Mouse (Mus musculus) intestine, embryonic 14.5 days (tissue): ENCODE data around the gene Slc7a11. TPM values are rescaled to one million over a fixed set of nuclear protein-coding genes. Genes with fewer than 3 reads are reported as not detected.
A peak's percentile ranks its signal among the peaks of the same experiment; 100 is the strongest.

Experiments
- ATAC-seq: fragments of 200-750 bp; cut with Nextera tagmentation; replicated peaks from 2 replicates; pipeline ENCODE4 v1.8.0; 2017; ENCODE audit warnings: low read depth, moderate number of reproducible peaks, moderate TSS enrichment, moderate library complexity; ENCODE audit not compliant: low FRiP score, low TSS enrichment
- DNase-seq: peaks from one replicate; pipeline ENCODE4 v3.0.0-alpha.2; 2018; ENCODE audit warnings: low spot score
- H3K27ac ChIP-seq: fragments of 300-500 bp; sonication (generic); 2 replicates; pipeline ENCODE4 v1.5.1; 2014; ENCODE audit warnings: low read depth, mild to moderate bottlenecking, control low read depth
- H3K27me3 ChIP-seq: fragments of 300-500 bp; sonication (generic); replicated peaks from 2 replicates; pipeline ENCODE4 v1.6.1; 2014; ENCODE audit warnings: low read length, control low read depth; ENCODE audit not compliant: control insufficient read depth, insufficient read depth
- H3K36me3 ChIP-seq: fragments of 300-500 bp; sonication (generic); 2 replicates; pipeline ENCODE4 v1.6.1; 2014; ENCODE audit warnings: low read length, control low read depth; ENCODE audit not compliant: control insufficient read depth, insufficient read depth
- H3K4me1 ChIP-seq: fragments of 300-500 bp; sonication (generic); replicated peaks from 2 replicates; pipeline ENCODE4 v1.6.1; 2014; ENCODE audit warnings: low read length, control low read depth, mixed read lengths; ENCODE audit not compliant: control insufficient read depth, insufficient read depth
- H3K4me2 ChIP-seq: fragments of 300-500 bp; sonication (generic); 2 replicates; pipeline ENCODE4 v1.6.1; 2014; ENCODE audit warnings: low read length
- H3K4me3 ChIP-seq: fragments of 300-500 bp; sonication (generic); 2 replicates; pipeline ENCODE4 v1.5.1; 2014; ENCODE audit warnings: low read depth, low read length, control low read depth, mixed read lengths
- H3K9ac ChIP-seq: fragments of 300-500 bp; sonication (generic); 2 replicates; pipeline ENCODE4 v1.6.1; 2014; ENCODE audit warnings: mild to moderate bottlenecking, low read length
- H3K9me3 ChIP-seq: fragments of 300-500 bp; sonication (generic); 2 replicates; pipeline ENCODE4 v1.6.1; 2016; ENCODE audit warnings: low read length, control low read depth; ENCODE audit not compliant: control insufficient read depth
- WGBS: fragments of 180-500 bp; shearing (Covaris S2); extraction: QIAGEN DNeasy Blood & Tissue Kit; methylation state at CpG from one replicate; pipeline ENCODE4 v1.1.7; 2014; 5-methylcytosine and 5-hydroxymethylcytosine counted together
- polyA plus RNA-seq: library from polyadenylated mRNA; unstranded; fragments of >200 nt; fragmentation: Nextera tagmentation; extraction: Ambion mirVana; gene quantifications from 2 replicates; pipeline ENCODE4 v1.2.1, GENCODE M21; 2014

Slc7a11 gene
- polyA plus RNA-seq, 1 experiment from 2014 or later = 0.24 TPM

DNA sequence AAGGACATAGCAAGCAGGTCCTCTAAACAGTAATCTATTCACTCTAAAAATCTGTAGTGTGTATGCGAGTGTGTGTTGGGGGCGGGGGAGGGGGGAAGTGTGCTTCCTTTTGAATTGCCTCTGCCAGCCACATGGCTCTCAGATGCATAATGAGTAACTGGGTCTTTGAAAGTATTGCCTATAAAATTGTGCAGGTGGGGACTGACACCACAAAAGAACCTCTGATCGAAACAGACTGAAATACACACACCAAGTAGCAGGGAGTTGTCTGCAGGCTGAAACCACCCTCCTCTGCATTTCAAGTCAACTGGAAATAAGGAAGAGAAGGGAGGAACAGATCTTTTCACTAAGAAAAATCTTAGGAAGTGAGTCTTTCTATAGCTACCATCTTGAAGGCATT is 76.2 kb downstream of the Slc7a11 start:
- ATAC-seq = no peak
- 71% methylated on average over 3 of the region's 3 CpGs for WGBS
- H3K4me3 ChIP-seq = no peak overlapping the region
- no peak overlapping the region for H3K27ac ChIP-seq
- H3K9ac ChIP-seq = no peak overlapping the region
- no peaks in the 10 kb centered on the region for H3K27me3 ChIP-seq
- no peak for DNase-seq
- no peaks in the 10 kb centered on the region for H3K9me3 ChIP-seq
- H3K36me3 ChIP-seq = no peaks in the 10 kb centered on the region
- no peak overlapping the region for H3K4me2 ChIP-seq
- H3K4me1 ChIP-seq = no peaks in the 10 kb centered on the region

- H3K4me2 ChIP-seq = no peak overlapping the region
- 82% methylated on average over 3 of the region's 3 CpGs for WGBS
- no peaks in the 10 kb centered on the region for H3K27me3 ChIP-seq
- H3K4me1 ChIP-seq = no peaks in the 10 kb centered on the region
- ATAC-seq (no peak), DNase-seq (no peak)
- H3K36me3 ChIP-seq = no peaks in the 10 kb centered on the region
- no peak overlapping the region for H3K4me3 ChIP-seq
- H3K27ac ChIP-seq = no peak overlapping the region
- no peaks in the 10 kb centered on the region for H3K9me3 ChIP-seq
- H3K9ac ChIP-seq = no peak overlapping the region
Observed at GRCm38 (mm10) chr3:50363659-50364058, 79.8 kb downstream of the Slc7a11 start.

GRCm38 (mm10) chr3:50347081-50347480 is 96.3 kb downstream of the Slc7a11 start:
- Histone ChIP-seq H3K4me2 (no peak overlapping the region), H3K27ac (no peak overlapping the region), H3K9ac (no peak overlapping the region), H3K36me3 (no peaks in the 10 kb centered on the region), H3K27me3 (no peaks in the 10 kb centered on the region), H3K4me1 (peaks cover 6% of the 10 kb centered on the region; the same call in 1 of the 2 replicates), H3K9me3 (no peaks in the 10 kb centered on the region), H3K4me3 (no peak overlapping the region)
- no peak for DNase-seq
- WGBS = 47% methylated on average over 1 of the region's 1 CpGs
- ATAC-seq = no peak

GRCm38 (mm10) chr3:50344411-50344810 is 99.0 kb downstream of the Slc7a11 start:
- ATAC-seq = no peak
- H3K27ac ChIP-seq = no peak overlapping the region; the same call in 1 of the 2 replicates
- DNase-seq = peak; percentile 63

DNA sequence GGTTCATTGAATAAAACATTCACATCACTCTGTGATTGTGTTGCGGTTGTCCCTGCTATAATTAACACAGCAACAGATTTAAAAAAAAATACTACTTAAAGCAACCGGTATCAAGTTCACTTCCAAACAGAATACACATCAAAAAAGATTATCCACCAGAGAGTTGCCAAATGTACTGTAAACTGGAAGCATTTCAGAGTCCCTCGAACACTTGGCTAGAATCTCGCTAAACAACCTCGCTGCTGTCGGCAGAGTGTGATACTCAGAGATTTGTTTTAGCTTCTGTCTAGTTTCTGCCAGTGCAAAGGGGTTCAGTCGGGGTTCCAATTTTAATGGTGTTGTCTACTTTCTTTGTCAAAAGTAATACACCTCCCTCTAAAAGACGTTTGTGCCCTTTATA is 118.9 kb downstream of the Slc7a11 start:
- Histone ChIP-seq H3K9me3 (no peaks in the 10 kb centered on the region), H3K4me1 (no peaks in the 10 kb centered on the region), H3K27ac (no peak overlapping the region), H3K4me3 (no peak overlapping the region), H3K36me3 (no peaks in the 10 kb centered on the region), H3K27me3 (no peaks in the 10 kb centered on the region), H3K9ac (no peak overlapping the region), H3K4me2 (no peak overlapping the region)
- ATAC-seq (no peak), DNase-seq (no peak)
- 75% methylated on average over 8 of the region's 8 CpGs for WGBS

More at GRCm38 (mm10) chr3:50344411-50344810, 99.0 kb downstream of the Slc7a11 start:
- no peak overlapping the region for H3K9ac ChIP-seq
- peaks cover 6% of the 10 kb centered on the region; the same call in 1 of the 2 replicates for H3K4me1 ChIP-seq
- H3K36me3 ChIP-seq = no peaks in the 10 kb centered on the region
- no peaks in the 10 kb centered on the region for H3K27me3 ChIP-seq
- WGBS = 63% methylated on average over 1 of the region's 1 CpGs
- no peaks in the 10 kb centered on the region for H3K9me3 ChIP-seq
- H3K4me3 ChIP-seq = no peak overlapping the region
- H3K4me2 ChIP-seq = no peak overlapping the region

DNA sequence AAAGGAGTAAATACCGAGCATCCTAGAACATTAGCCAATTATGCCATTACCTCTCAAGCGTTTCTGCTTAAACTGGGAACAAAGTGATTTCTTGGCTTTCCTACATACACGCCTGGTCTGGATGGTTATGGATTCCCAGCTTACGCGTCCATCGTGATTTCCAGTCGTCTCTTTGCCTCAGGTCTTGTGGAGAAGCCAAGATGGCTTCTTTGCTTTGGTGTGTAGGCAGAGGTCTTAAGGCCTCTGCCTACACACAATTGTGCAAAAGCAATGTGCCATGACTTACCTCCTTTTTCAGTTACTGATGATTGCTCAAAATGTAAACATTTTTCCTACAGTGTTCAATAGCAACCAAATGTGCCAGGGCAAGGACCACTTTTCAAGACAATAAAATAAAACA is 119.5 kb downstream of the Slc7a11 start:
- ATAC-seq (no peak), DNase-seq (no peak)
- Histone ChIP-seq H3K27me3 (no peaks in the 10 kb centered on the region), H3K27ac (no peak overlapping the region), H3K9me3 (no peaks in the 10 kb centered on the region), H3K4me1 (no peaks in the 10 kb centered on the region), H3K4me2 (no peak overlapping the region), H3K4me3 (no peak overlapping the region), H3K9ac (no peak overlapping the region), H3K36me3 (no peaks in the 10 kb centered on the region)
- WGBS = 94% methylated on average over 7 of the region's 7 CpGs

GRCm38 (mm10) chr3:50320862-50321261 is 122.6 kb downstream of the Slc7a11 start:
- DNase-seq = no peak
- no peaks in the 10 kb centered on the region for H3K9me3 ChIP-seq
- H3K4me2 ChIP-seq = no peak overlapping the region
- no peaks in the 10 kb centered on the region for H3K27me3 ChIP-seq
- no peak overlapping the region for H3K9ac ChIP-seq
- H3K36me3 ChIP-seq = no peaks in the 10 kb centered on the region
- no peak for ATAC-seq
- no peaks in the 10 kb centered on the region for H3K4me1 ChIP-seq
- H3K4me3 ChIP-seq = no peak overlapping the region
- 97% methylated on average over 2 of the region's 2 CpGs for WGBS
- H3K27ac ChIP-seq = no peak overlapping the region

GRCm38 (mm10) chr3:50318074-50318473 is 125.3 kb downstream of the Slc7a11 start:
- H3K36me3 ChIP-seq = no peaks in the 10 kb centered on the region
- H3K27ac ChIP-seq = no peak overlapping the region
- DNase-seq = no peak
- WGBS = 77% methylated on average over 3 of the region's 3 CpGs
- H3K9me3 ChIP-seq = no peaks in the 10 kb centered on the region
- no peaks in the 10 kb centered on the region for H3K27me3 ChIP-seq
- no peak overlapping the region for H3K4me2 ChIP-seq
- no peak for ATAC-seq
- no peaks in the 10 kb centered on the region for H3K4me1 ChIP-seq
- no peak overlapping the region for H3K9ac ChIP-seq
- no peak overlapping the region for H3K4me3 ChIP-seq

DNA sequence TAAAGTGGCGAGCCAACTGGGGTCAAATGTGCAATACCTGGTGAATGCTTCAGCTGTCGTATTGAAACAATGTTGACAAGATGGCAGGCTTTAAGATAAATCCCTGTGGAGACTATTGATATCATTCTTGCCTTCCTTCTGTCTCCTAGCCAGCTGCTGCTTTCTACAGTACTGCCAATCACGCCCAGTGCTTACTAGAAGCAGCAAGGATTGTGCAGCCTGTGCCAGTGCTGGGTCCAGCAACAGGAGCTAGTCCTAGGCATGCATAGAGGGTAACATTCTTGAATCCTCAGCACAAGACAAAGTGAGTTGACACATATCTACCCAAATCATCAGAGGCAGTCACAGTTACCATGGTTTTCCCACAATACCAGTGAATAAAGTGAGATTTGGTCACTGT is 129.6 kb downstream of the Slc7a11 start:
- no peaks in the 10 kb centered on the region for H3K36me3 ChIP-seq
- H3K9ac ChIP-seq = no peak overlapping the region
- H3K4me1 ChIP-seq = no peaks in the 10 kb centered on the region
- 70% methylated on average over 3 of the region's 3 CpGs for WGBS
- 0 out of 2 replicates have a peak, but pooled peaks cover 2% of the 10 kb centered on the region for H3K27me3 ChIP-seq
- H3K27ac ChIP-seq = no peak overlapping the region
- ATAC-seq (no peak), DNase-seq (no peak)
- H3K4me3 ChIP-seq = no peak overlapping the region
- no peak overlapping the region for H3K4me2 ChIP-seq
- no peaks in the 10 kb centered on the region for H3K9me3 ChIP-seq
